Mouse (Mus musculus) kidney, embryonic 15.5 days (tissue): Measurements from ENCODE around the gene Trpm5. TPM values are rescaled to one million over a fixed set of nuclear protein-coding genes. Genes with fewer than 3 reads are reported as not detected.

Source experiments
- ATAC-seq: fragments of 200-750 bp; cut with Nextera tagmentation; replicated peaks from 2 replicates; pipeline ENCODE4 v1.8.0; 2017; ENCODE audit warnings: moderate TSS enrichment; ENCODE audit not compliant: low FRiP score
- H3K27ac ChIP-seq: fragments of 300-500 bp; sonication (generic); 2 replicates; pipeline ENCODE4 v1.5.1; 2015; ENCODE audit warnings: mild to moderate bottlenecking, inconsistent platforms
- H3K27me3 ChIP-seq: fragments of 300-500 bp; sonication (generic); 2 replicates; pipeline ENCODE4 v1.6.1; 2015; ENCODE audit warnings: inconsistent platforms
- H3K36me3 ChIP-seq: fragments of 300-500 bp; sonication (generic); 2 replicates; pipeline ENCODE4 v1.6.1; 2015; ENCODE audit warnings: inconsistent platforms
- H3K4me1 ChIP-seq: fragments of 300-500 bp; sonication (generic); 2 replicates; pipeline ENCODE4 v1.6.1; 2015; ENCODE audit warnings: inconsistent platforms
- H3K4me2 ChIP-seq: fragments of 300-500 bp; sonication (generic); 2 replicates; pipeline ENCODE4 v1.6.1; 2015; ENCODE audit warnings: moderate library complexity, mild to moderate bottlenecking, inconsistent platforms
- H3K4me3 ChIP-seq: fragments of 300-500 bp; sonication (generic); replicated peaks from 2 replicates; pipeline ENCODE4 v1.5.1; 2015; ENCODE audit warnings: mild to moderate bottlenecking, inconsistent platforms
- H3K9ac ChIP-seq: fragments of 300-500 bp; sonication (generic); 2 replicates; pipeline ENCODE4 v1.6.1; 2015; ENCODE audit warnings: mild to moderate bottlenecking, inconsistent platforms
- H3K9me3 ChIP-seq: fragments of 300-500 bp; sonication (generic); replicated peaks from 2 replicates; pipeline ENCODE4 v1.6.1; 2016; ENCODE audit warnings: inconsistent platforms
- WGBS: fragments of 180-500 bp; shearing (Covaris S2); methylation state at CpG from one replicate; pipeline ENCODE4 v1.1.7; 2015; ENCODE audit warnings: mixed read lengths; 5-methylcytosine and 5-hydroxymethylcytosine counted together
- polyA plus RNA-seq: library from polyadenylated mRNA; unstranded; fragments of >200 nt; fragmentation: Nextera tagmentation; extraction: Ambion mirVana; gene quantifications from 2 replicates; pipeline ENCODE4 v1.2.1, GENCODE M21; 2015

The Trpm5 gene
- polyA plus RNA-seq, 1 experiment from 2014 or later, result 8.2 TPM

GRCm38 (mm10) chr7:143044826-143045206, 49.6 kb downstream of the Trpm5 start:
- no peaks in the 10 kb centered on the region for H3K9me3 ChIP-seq
- H3K4me3 ChIP-seq, result no peak overlapping the region
- H3K4me2 ChIP-seq, result no peak overlapping the region
- H3K4me1 ChIP-seq, result peaks cover 17% of the 10 kb centered on the region
- H3K27me3 ChIP-seq, result no peaks in the 10 kb centered on the region
- H3K9ac ChIP-seq, result no peak overlapping the region
- ATAC-seq, result no peak
- no peak overlapping the region for H3K27ac ChIP-seq
- H3K36me3 ChIP-seq, result no peaks in the 10 kb centered on the region

- peaks cover 17% of the 10 kb centered on the region for H3K4me1 ChIP-seq
- H3K27ac ChIP-seq, result no peak overlapping the region
- H3K36me3 ChIP-seq, result no peaks in the 10 kb centered on the region
- no peak overlapping the region for H3K4me2 ChIP-seq
- 90% methylated on average over 2 of the region's 2 CpGs for WGBS
- H3K27me3 ChIP-seq, result no peaks in the 10 kb centered on the region
- no peak overlapping the region for H3K9ac ChIP-seq
- no peak overlapping the region for H3K4me3 ChIP-seq
- no peak for ATAC-seq
- no peaks in the 10 kb centered on the region for H3K9me3 ChIP-seq
These were observed 50.2 kb downstream of the Trpm5 start for GRCm38 (mm10) chr7:143044049-143044825.

GRCm38 (mm10) chr7:143042897-143043300, 51.5 kb downstream of the Trpm5 start:
- no peak overlapping the region for H3K4me2 ChIP-seq
- peaks cover 19% of the 10 kb centered on the region for H3K4me1 ChIP-seq
- no peak for ATAC-seq
- H3K4me3 ChIP-seq, result no peak overlapping the region
- no peak overlapping the region for H3K9ac ChIP-seq
- no peaks in the 10 kb centered on the region for H3K36me3 ChIP-seq
- WGBS, result 80% methylated on average over 3 of the region's 3 CpGs
- H3K9me3 ChIP-seq, result no peaks in the 10 kb centered on the region
- no peaks in the 10 kb centered on the region for H3K27me3 ChIP-seq
- H3K27ac ChIP-seq, result peak overlapping the region; percentile 75

- Histone ChIP-seq H3K4me2 (no peak overlapping the region), H3K36me3 (no peaks in the 10 kb centered on the region), H3K9ac (no peak overlapping the region), H3K4me1 (peaks cover 19% of the 10 kb centered on the region), H3K4me3 (no peak overlapping the region), H3K27me3 (no peaks in the 10 kb centered on the region), H3K9me3 (no peaks in the 10 kb centered on the region), H3K27ac (peak overlapping the region; percentile 75)
- ATAC-seq, result peak; percentile 82
- 40% methylated on average over 3 of the region's 3 CpGs for WGBS
These were observed 52.4 kb downstream of the Trpm5 start for GRCm38 (mm10) chr7:143042089-143042488.

GRCm38 (mm10) chr7:143041138-143041822, 53.2 kb downstream of the Trpm5 start:
- no peak for ATAC-seq
- H3K9me3 ChIP-seq, result no peaks in the 10 kb centered on the region
- no peak overlapping the region for H3K4me2 ChIP-seq
- no peaks in the 10 kb centered on the region for H3K27me3 ChIP-seq
- WGBS, result 77% methylated on average over 3 of the region's 3 CpGs
- H3K36me3 ChIP-seq, result no peaks in the 10 kb centered on the region
- H3K27ac ChIP-seq, result peak overlapping the region; percentile 75
- no peak overlapping the region for H3K9ac ChIP-seq
- H3K4me1 ChIP-seq, result peaks cover 19% of the 10 kb centered on the region
- H3K4me3 ChIP-seq, result no peak overlapping the region

GRCm38 (mm10) chr7:143040561-143040960, 53.9 kb downstream of the Trpm5 start:
- Histone ChIP-seq H3K36me3 (no peaks in the 10 kb centered on the region), H3K4me3 (no peak overlapping the region), H3K4me1 (peaks cover 19% of the 10 kb centered on the region), H3K4me2 (no peak overlapping the region), H3K9ac (no peak overlapping the region), H3K9me3 (no peaks in the 10 kb centered on the region), H3K27ac (no peak overlapping the region), H3K27me3 (no peaks in the 10 kb centered on the region)
- no peak for ATAC-seq
- WGBS, result 96% methylated on average over 3 of the region's 3 CpGs

- Histone ChIP-seq H3K27me3 (no peaks in the 10 kb centered on the region), H3K27ac (no peak overlapping the region), H3K4me2 (no peak overlapping the region), H3K4me1 (peaks cover 19% of the 10 kb centered on the region), H3K36me3 (no peaks in the 10 kb centered on the region; the same call in 1 of the 2 replicates), H3K4me3 (no peak overlapping the region), H3K9me3 (no peaks in the 10 kb centered on the region), H3K9ac (no peak overlapping the region)
- WGBS, result 85% methylated on average over 3 of the region's 3 CpGs
- ATAC-seq, result no peak
These were observed 56.1 kb downstream of the Trpm5 start for GRCm38 (mm10) chr7:143038174-143038931.

GRCm38 (mm10) chr7:143037306-143037705, 57.1 kb downstream of the Trpm5 start:
- H3K4me3 ChIP-seq, result no peak overlapping the region
- H3K4me2 ChIP-seq, result no peak overlapping the region
- no peak overlapping the region for H3K9ac ChIP-seq
- H3K36me3 ChIP-seq, result no peaks in the 10 kb centered on the region; the same call in 1 of the 2 replicates
- WGBS, result 93% methylated on average over 4 of the region's 4 CpGs
- H3K27ac ChIP-seq, result no peak overlapping the region
- peaks cover 13% of the 10 kb centered on the region for H3K4me1 ChIP-seq
- no peaks in the 10 kb centered on the region for H3K9me3 ChIP-seq
- ATAC-seq, result no peak
- no peaks in the 10 kb centered on the region for H3K27me3 ChIP-seq

GRCm38 (mm10) chr7:143036787-143037186, 57.7 kb downstream of the Trpm5 start:
- no peak for ATAC-seq
- Histone ChIP-seq H3K36me3 (no peaks in the 10 kb centered on the region; the same call in 1 of the 2 replicates), H3K9me3 (no peaks in the 10 kb centered on the region), H3K27me3 (no peaks in the 10 kb centered on the region), H3K4me1 (peaks cover 7% of the 10 kb centered on the region; the same call in 1 of the 2 replicates), H3K4me3 (no peak overlapping the region), H3K9ac (no peak overlapping the region), H3K4me2 (no peak overlapping the region), H3K27ac (no peak overlapping the region)
- 80% methylated on average over 3 of the region's 3 CpGs for WGBS

- no peak overlapping the region for H3K4me3 ChIP-seq
- H3K9me3 ChIP-seq, result no peaks in the 10 kb centered on the region
- H3K27ac ChIP-seq, result no peak overlapping the region
- 89% methylated on average over 8 of the region's 8 CpGs for WGBS
- ATAC-seq, result no peak
- no peak overlapping the region for H3K9ac ChIP-seq
- no peak overlapping the region for H3K4me2 ChIP-seq
- H3K36me3 ChIP-seq, result peaks cover 4% of the 10 kb centered on the region; the same call in 1 of the 2 replicates
- H3K4me1 ChIP-seq, result 0 out of 2 replicates have a peak, but pooled peaks cover 3% of the 10 kb centered on the region
- H3K27me3 ChIP-seq, result no peaks in the 10 kb centered on the region
These were observed 59.7 kb downstream of the Trpm5 start for GRCm38 (mm10) chr7:143034519-143035450.

GRCm38 (mm10) chr7:143034112-143034511, 60.3 kb downstream of the Trpm5 start:
- WGBS, result 96% methylated on average over 2 of the region's 2 CpGs
- Histone ChIP-seq H3K4me1 (0 out of 2 replicates have a peak, but pooled peaks cover 3% of the 10 kb centered on the region), H3K27me3 (no peaks in the 10 kb centered on the region), H3K36me3 (peaks cover 4% of the 10 kb centered on the region; the same call in 1 of the 2 replicates), H3K4me2 (no peak overlapping the region), H3K9me3 (no peaks in the 10 kb centered on the region), H3K4me3 (no peak overlapping the region), H3K9ac (no peak overlapping the region), H3K27ac (no peak overlapping the region)
- no peak for ATAC-seq
